Mouse (Mus musculus): Measurements from ENCODE around the gene Arpc1a. TPM values are rescaled to one million over a fixed set of nuclear protein-coding genes. Genes with fewer than 3 reads are reported as not detected.

Arpc1a gene
- polyA plus RNA-seq, 1 experiment from 2014 or later: 185 TPM

DNA sequence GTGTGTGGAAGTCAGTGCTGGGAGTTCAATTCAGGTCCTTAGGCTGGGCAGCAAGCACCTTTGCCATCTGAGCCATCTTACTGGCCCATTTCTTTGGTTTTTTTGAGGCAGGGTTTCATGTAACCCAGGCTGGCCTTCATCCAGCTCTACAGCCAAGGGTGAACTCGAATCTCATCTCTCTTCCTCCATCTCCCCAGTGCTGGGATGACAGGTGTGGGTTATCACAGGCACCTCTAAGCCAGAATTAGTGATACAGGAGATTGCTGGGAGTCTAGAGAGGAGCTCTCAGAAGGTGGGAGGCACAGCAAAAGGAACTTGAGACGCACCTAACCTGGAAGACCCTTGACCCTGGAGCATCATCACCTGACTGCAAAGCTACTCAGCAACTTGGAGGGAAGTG, 29.8 kb downstream of the Arpc1a start:
- H3K4me3 ChIP-seq (ENCODE audit: low read depth, low read length): no peak overlapping the region
- WGBS: 54% methylated on average over 2 of the region's 2 CpGs
- no peak overlapping the region for H3K9ac ChIP-seq (ENCODE audit: low read depth, low read length)
- no peak overlapping the region for H3K4me2 ChIP-seq (replicated peaks; ENCODE audit: low read depth, low read length)
- H3K27ac ChIP-seq (ENCODE audit: low read depth, low read length): no peak overlapping the region
- no peak for DNase-seq (ENCODE audit: low spot score)
- no peaks in the 10 kb centered on the region for H3K9me3 ChIP-seq (ENCODE audit: control insufficient read depth, low read length)
- peaks cover 6% of the 10 kb centered on the region for H3K27me3 ChIP-seq (ENCODE audit: control insufficient read depth, insufficient read depth, low read length)
- no peaks in the 10 kb centered on the region for H3K36me3 ChIP-seq (ENCODE audit: control insufficient read depth, insufficient read depth, low read length)
- no peaks in the 10 kb centered on the region for H3K4me1 ChIP-seq (replicated peaks; ENCODE audit: control insufficient read depth, insufficient read depth, low read length)
- no peak for ATAC-seq (ENCODE audit: low FRiP score)

DNA sequence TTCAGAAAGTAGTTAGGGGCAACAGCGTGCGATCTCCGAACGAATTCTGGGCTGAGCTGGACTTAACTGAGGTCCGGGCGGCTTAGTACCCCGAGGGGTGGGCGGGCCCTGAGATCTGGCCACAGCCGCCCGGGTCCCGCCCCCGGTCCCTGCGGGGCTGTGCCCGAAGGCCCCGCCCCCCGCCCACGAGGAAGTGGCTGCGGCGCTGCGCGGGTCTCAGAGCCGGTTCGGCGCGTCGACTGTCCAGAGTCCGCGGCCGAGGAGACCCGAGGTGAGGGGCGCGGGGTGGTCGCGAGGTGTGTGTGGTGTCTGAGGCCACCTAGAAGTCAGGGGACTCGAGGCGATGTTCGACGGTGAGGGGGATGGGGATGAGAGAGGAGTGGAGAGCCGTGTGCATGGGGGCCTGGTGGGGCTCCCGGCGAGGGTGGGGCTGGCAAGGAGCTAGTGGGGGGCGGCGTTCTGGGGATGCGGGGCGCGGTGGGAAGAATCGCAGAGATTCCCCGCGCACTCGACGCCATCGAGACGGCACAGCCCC, 30.5 kb downstream of the Arpc1a start, which contains the start of gene Arpc1b:
TSS of gene Arpc1b (plus strand) at position 145 of the 535 bp plus-strand sequence.
- peak; percentile 67 for ATAC-seq (ENCODE audit: low FRiP score)
- peak within 1 kb of the TSS; percentile 42; the same call in 1 of the 2 replicates for H3K9ac ChIP-seq (ENCODE audit: low read depth, low read length)
- no peaks in the 10 kb centered on the region for H3K36me3 ChIP-seq (ENCODE audit: control insufficient read depth, insufficient read depth, low read length)
- no peaks in the 10 kb centered on the region for H3K4me1 ChIP-seq (replicated peaks; ENCODE audit: control insufficient read depth, insufficient read depth, low read length)
- H3K9me3 ChIP-seq (ENCODE audit: control insufficient read depth, low read length): no peaks in the 10 kb centered on the region
- H3K4me3 ChIP-seq (ENCODE audit: low read depth, low read length): peak within 1 kb of the TSS; percentile 38
- peaks cover 6% of the 10 kb centered on the region for H3K27me3 ChIP-seq (ENCODE audit: control insufficient read depth, insufficient read depth, low read length)
- peak; percentile 68 for DNase-seq (ENCODE audit: low spot score)
- peak within 1 kb of the TSS; percentile 45 for H3K4me2 ChIP-seq (replicated peaks; ENCODE audit: low read depth, low read length)
- WGBS: under 1% methylated on average over 41 of the region's 53 CpGs
- H3K27ac ChIP-seq (ENCODE audit: low read depth, low read length): no peak within 1 kb of the TSS

DNA sequence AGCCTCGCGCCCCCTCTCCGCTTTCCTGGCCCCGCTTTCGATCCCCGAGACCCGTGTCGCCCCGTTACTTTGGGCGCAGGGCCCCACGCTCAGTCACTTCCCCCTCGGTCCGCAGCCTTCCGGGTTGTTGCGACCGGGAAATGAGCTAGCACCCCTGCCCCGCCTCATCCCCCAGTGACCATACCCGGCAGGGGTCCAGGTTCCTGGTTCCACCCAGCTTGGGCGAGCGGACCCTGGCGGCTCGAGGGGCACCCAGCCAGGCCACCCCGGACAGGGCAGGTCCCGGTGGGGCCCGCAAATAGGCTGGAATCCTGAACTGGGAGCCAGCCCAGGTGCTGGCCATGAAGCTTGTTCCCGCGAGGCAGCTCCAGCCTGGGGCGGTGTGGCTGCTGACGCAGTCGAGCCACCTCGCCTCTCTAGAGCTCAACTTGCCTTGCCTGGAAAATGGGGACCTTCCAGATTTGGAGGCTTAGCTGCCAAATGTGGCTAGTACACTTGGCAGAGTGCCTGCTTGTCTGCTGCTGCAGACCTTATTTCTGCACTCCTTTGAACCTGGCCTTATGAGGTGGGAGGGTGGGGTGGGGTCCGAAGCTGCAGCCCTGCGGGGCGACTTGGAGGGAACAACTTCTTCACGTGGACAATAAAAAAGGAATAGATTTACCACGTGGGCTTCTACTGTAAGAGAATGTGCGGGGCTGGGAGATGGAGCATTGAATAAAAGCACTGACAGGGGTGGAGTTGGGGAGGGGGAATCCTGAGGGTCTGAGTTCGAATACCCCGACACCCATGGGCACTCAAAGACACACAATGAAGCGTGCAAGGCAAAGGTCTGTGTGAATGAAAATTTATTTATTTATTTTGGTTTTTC, 31.2 kb downstream of the Arpc1a start:
- H3K27me3 ChIP-seq (ENCODE audit: control insufficient read depth, insufficient read depth, low read length): peaks cover 6% of the 10 kb centered on the region
- no peaks in the 10 kb centered on the region for H3K36me3 ChIP-seq (ENCODE audit: control insufficient read depth, insufficient read depth, low read length)
- H3K4me1 ChIP-seq (replicated peaks; ENCODE audit: control insufficient read depth, insufficient read depth, low read length): no peaks in the 10 kb centered on the region
- no peak for ATAC-seq (ENCODE audit: low FRiP score)
- peak overlapping the region; percentile 38 for H3K4me3 ChIP-seq (ENCODE audit: low read depth, low read length)
- 19% methylated on average over 40 of the region's 40 CpGs for WGBS
- no peaks in the 10 kb centered on the region for H3K9me3 ChIP-seq (ENCODE audit: control insufficient read depth, low read length)
- no peak overlapping the region for H3K27ac ChIP-seq (ENCODE audit: low read depth, low read length)
- H3K4me2 ChIP-seq (replicated peaks; ENCODE audit: low read depth, low read length): peak overlapping the region; percentile 45
- peak; percentile 39 for DNase-seq (ENCODE audit: low spot score)
- peak overlapping the region; percentile 42; the same call in 1 of the 2 replicates for H3K9ac ChIP-seq (ENCODE audit: low read depth, low read length)

DNA sequence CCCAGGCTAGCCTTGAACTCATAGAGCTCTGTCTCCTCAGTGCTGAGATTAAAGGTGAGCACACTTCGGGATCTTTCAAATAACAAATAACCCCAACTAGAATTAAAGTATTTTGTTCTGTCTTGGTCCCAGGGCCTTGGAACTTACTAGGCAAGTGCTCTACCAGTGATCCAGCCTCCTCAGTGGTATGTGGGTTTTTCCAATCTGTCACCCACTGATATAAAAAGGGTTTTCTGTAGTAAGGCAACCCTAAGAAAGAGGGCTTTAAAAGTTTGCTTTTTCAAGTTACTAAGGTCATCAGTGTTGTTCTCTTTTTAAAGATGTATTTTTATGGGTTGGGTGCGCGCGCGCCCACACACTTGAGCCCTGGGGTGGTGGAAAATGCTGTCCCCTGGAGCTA, 32.1 kb downstream of the Arpc1a start:
- no peak overlapping the region for H3K4me2 ChIP-seq (replicated peaks; ENCODE audit: low read depth, low read length)
- H3K9ac ChIP-seq (ENCODE audit: low read depth, low read length): no peak overlapping the region
- no peaks in the 10 kb centered on the region for H3K4me1 ChIP-seq (replicated peaks; ENCODE audit: control insufficient read depth, insufficient read depth, low read length)
- no peaks in the 10 kb centered on the region for H3K36me3 ChIP-seq (ENCODE audit: control insufficient read depth, insufficient read depth, low read length)
- H3K9me3 ChIP-seq (ENCODE audit: control insufficient read depth, low read length): no peaks in the 10 kb centered on the region
- ATAC-seq (ENCODE audit: low FRiP score) (no peak), DNase-seq (ENCODE audit: low spot score) (no peak)
- no peak overlapping the region for H3K4me3 ChIP-seq (ENCODE audit: low read depth, low read length)
- H3K27ac ChIP-seq (ENCODE audit: low read depth, low read length): no peak overlapping the region
- H3K27me3 ChIP-seq (ENCODE audit: control insufficient read depth, insufficient read depth, low read length): peaks cover 6% of the 10 kb centered on the region
- WGBS: 93% methylated on average over 5 of the region's 5 CpGs

DNA sequence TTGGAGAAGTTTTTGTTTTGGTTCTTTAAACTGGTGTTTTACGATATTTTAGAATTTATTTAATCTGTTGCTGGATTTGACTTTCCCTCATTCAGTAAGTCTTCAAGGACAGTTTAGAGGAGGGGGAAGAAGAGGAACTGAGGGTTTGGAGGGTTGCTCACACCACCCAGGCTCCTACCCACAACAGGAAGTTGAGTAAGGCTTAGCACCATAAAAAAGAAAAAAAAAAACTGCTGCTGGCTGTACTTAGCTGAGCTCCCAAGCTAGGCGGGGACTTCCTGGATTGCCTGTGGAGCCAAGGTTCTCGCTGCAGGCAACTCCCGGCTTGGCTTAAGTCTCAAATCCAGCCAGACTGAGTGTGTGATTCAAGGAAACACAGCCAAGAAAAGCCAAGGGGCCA, 32.7 kb downstream of the Arpc1a start:
- no peaks in the 10 kb centered on the region for H3K4me1 ChIP-seq (replicated peaks; ENCODE audit: control insufficient read depth, insufficient read depth, low read length)
- DNase-seq (ENCODE audit: low spot score) (no peak), ATAC-seq (ENCODE audit: low FRiP score) (no peak)
- H3K27me3 ChIP-seq (ENCODE audit: control insufficient read depth, insufficient read depth, low read length): peaks cover 6% of the 10 kb centered on the region
- H3K27ac ChIP-seq (ENCODE audit: low read depth, low read length): no peak overlapping the region
- no peak overlapping the region for H3K4me3 ChIP-seq (ENCODE audit: low read depth, low read length)
- H3K9me3 ChIP-seq (ENCODE audit: control insufficient read depth, low read length): no peaks in the 10 kb centered on the region
- no peaks in the 10 kb centered on the region for H3K36me3 ChIP-seq (ENCODE audit: control insufficient read depth, insufficient read depth, low read length)
- 56% methylated on average over 4 of the region's 4 CpGs for WGBS
- no peak overlapping the region for H3K4me2 ChIP-seq (replicated peaks; ENCODE audit: low read depth, low read length)
- H3K9ac ChIP-seq (ENCODE audit: low read depth, low read length): no peak overlapping the region

DNA sequence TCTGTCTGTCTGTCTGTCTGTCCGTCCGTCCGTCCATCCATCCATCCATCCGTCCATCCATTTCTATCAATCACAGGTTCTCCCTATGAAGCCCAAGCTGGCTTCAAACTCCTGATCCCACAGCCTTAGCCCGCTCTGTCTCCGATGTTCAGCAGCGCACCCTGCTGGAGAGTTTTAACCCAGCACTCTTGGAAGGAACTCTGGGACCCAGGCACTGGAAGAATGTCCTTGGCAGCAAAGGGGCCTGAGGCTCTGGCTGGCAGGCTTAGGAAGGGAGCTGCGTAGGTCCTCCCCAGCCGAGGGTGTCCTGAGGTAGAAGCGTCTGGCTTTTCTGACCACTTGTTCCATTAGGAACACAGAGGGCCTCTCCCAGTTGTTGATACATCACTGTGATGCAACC, 33.3 kb downstream of the Arpc1a start:
- H3K27me3 ChIP-seq (ENCODE audit: control insufficient read depth, insufficient read depth, low read length): peaks cover 6% of the 10 kb centered on the region
- no peak overlapping the region for H3K9ac ChIP-seq (ENCODE audit: low read depth, low read length)
- no peak overlapping the region for H3K4me2 ChIP-seq (replicated peaks; ENCODE audit: low read depth, low read length)
- no peak overlapping the region; the same call in 1 of the 2 replicates for H3K4me3 ChIP-seq (ENCODE audit: low read depth, low read length)
- no peaks in the 10 kb centered on the region for H3K4me1 ChIP-seq (replicated peaks; ENCODE audit: control insufficient read depth, insufficient read depth, low read length)
- 39% methylated on average over 10 of the region's 10 CpGs for whole genome bisulfite sequencing
- ATAC-seq (ENCODE audit: low FRiP score): no peak
- no peaks in the 10 kb centered on the region for H3K36me3 ChIP-seq (ENCODE audit: control insufficient read depth, insufficient read depth, low read length)
- H3K9me3 ChIP-seq (ENCODE audit: control insufficient read depth, low read length): no peaks in the 10 kb centered on the region
- H3K27ac ChIP-seq (ENCODE audit: low read depth, low read length): no peak overlapping the region
- peak; percentile 69 for DNase-seq (ENCODE audit: low spot score)

DNA sequence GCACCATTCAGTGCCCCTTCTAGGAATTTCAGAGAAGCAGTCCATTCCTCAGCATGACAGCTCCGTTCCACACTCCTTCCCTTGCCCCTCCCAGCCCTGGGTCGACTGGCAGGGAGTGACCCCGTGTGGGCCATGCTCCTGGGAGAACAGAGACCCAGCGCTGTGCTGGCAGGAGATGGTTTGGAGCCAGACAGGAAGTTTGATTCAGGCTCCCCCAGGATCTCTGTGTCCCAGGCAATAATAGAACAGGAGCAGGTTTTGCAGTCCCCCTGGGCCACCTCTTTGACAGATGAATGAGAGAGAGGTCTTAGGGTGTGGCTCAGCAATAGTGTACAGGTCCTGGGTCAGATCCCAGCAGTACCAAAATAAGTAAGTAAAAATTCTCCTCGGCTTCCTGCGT, 34.4 kb downstream of the Arpc1a start:
- Histone ChIP-seq H3K9me3 (ENCODE audit: control insufficient read depth, low read length) (no peaks in the 10 kb centered on the region), H3K4me1 (replicated peaks; ENCODE audit: control insufficient read depth, insufficient read depth, low read length) (no peaks in the 10 kb centered on the region), H3K4me2 (replicated peaks; ENCODE audit: low read depth, low read length) (no peak overlapping the region), H3K9ac (ENCODE audit: low read depth, low read length) (no peak overlapping the region), H3K4me3 (ENCODE audit: low read depth, low read length) (no peak overlapping the region), H3K36me3 (ENCODE audit: control insufficient read depth, insufficient read depth, low read length) (no peaks in the 10 kb centered on the region), H3K27ac (ENCODE audit: low read depth, low read length) (no peak overlapping the region), H3K27me3 (ENCODE audit: control insufficient read depth, insufficient read depth, low read length) (peaks cover 6% of the 10 kb centered on the region)
- DNase-seq (ENCODE audit: low spot score): no peak
- 65% methylated on average over 6 of the region's 6 CpGs for WGBS
- ATAC-seq (ENCODE audit: low FRiP score): no peak

DNA sequence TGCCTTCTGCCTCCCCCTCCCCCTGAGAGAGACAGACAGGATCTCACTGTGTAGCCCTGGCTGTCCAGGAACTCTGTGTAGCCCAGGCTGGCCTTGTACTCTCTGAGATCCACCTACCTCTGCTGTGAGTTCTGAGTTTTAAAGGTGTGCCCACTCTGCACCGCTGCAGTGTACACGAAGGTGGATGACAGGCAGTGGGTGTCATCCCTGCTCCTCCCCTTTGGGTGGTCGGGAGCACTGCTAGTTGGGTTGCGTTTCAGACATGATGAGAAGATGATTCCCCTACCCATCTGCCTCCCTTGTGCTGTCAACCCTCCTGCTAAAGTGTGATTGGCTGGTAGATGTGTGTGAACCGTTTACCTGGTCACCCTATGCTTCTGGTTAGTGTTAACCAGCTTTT, 34.8 kb downstream of the Arpc1a start:
- Histone ChIP-seq H3K4me1 (replicated peaks; ENCODE audit: control insufficient read depth, insufficient read depth, low read length) (no peaks in the 10 kb centered on the region), H3K4me2 (replicated peaks; ENCODE audit: low read depth, low read length) (no peak overlapping the region), H3K9me3 (ENCODE audit: control insufficient read depth, low read length) (no peaks in the 10 kb centered on the region), H3K27me3 (ENCODE audit: control insufficient read depth, insufficient read depth, low read length) (peaks cover 6% of the 10 kb centered on the region), H3K4me3 (ENCODE audit: low read depth, low read length) (no peak overlapping the region), H3K9ac (ENCODE audit: low read depth, low read length) (no peak overlapping the region), H3K36me3 (ENCODE audit: control insufficient read depth, insufficient read depth, low read length) (no peaks in the 10 kb centered on the region), H3K27ac (ENCODE audit: low read depth, low read length) (no peak overlapping the region)
- WGBS: 92% methylated on average over 5 of the region's 5 CpGs
- ATAC-seq (ENCODE audit: low FRiP score): no peak
- no peak for DNase-seq (ENCODE audit: low spot score)

DNA sequence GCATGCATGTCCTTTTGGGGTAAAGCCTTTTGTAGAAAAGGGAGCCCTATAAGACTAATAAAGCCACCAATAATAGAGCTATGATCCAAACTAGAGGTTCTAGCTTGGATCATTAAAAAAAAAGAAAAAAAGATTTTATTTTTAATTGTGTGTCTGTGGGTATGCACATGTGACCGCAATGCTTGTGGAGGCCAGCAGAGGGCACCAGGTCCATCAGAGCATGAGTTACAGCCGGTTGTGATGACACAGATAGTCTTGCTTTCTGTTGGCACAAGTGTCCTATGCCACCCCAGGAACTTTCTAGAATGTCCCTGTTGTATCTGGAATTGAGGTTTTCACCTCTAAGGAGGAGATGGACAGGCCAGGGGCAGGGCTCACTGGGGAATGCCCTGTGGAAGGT, 35.8 kb downstream of the Arpc1a start:
- Histone ChIP-seq H3K9ac (ENCODE audit: low read depth, low read length) (no peak overlapping the region), H3K9me3 (ENCODE audit: control insufficient read depth, low read length) (no peaks in the 10 kb centered on the region), H3K27ac (ENCODE audit: low read depth, low read length) (no peak overlapping the region), H3K36me3 (ENCODE audit: control insufficient read depth, insufficient read depth, low read length) (no peaks in the 10 kb centered on the region), H3K4me2 (replicated peaks; ENCODE audit: low read depth, low read length) (no peak overlapping the region), H3K27me3 (ENCODE audit: control insufficient read depth, insufficient read depth, low read length) (peaks cover 4% of the 10 kb centered on the region), H3K4me3 (ENCODE audit: low read depth, low read length) (no peak overlapping the region), H3K4me1 (replicated peaks; ENCODE audit: control insufficient read depth, insufficient read depth, low read length) (no peaks in the 10 kb centered on the region)
- ATAC-seq (ENCODE audit: low FRiP score): no peak
- 87% methylated on average over 2 of the region's 2 CpGs for WGBS
- peak; percentile 22 for DNase-seq (ENCODE audit: low spot score)

All from hindbrain, embryonic 11.5 days (tissue).